Mouse (Mus musculus) intestine, embryonic 16.5 days (tissue): ENCODE measurements around the gene Zbtb4. TPM values are rescaled to one million over a fixed set of nuclear protein-coding genes. Genes with fewer than 3 reads are reported as not detected.

Source experiments
- ATAC-seq: fragments of 200-750 bp; cut with Nextera tagmentation; 2 replicates; pipeline ENCODE4 v1.8.0; 2017; ENCODE audit warnings: moderate TSS enrichment, moderate library complexity
- H3K27ac ChIP-seq: fragments of 300-500 bp; sonication (generic); 2 replicates; pipeline ENCODE4 v1.5.1; 2014; ENCODE audit warnings: mild to moderate bottlenecking, low read length
- H3K27me3 ChIP-seq: fragments of 300-500 bp; sonication (generic); replicated peaks from 2 replicates; pipeline ENCODE4 v1.6.1; 2014; ENCODE audit warnings: low read length, control low read depth, mixed read lengths; ENCODE audit not compliant: control insufficient read depth, insufficient read depth
- H3K36me3 ChIP-seq: fragments of 300-500 bp; sonication (generic); 2 replicates; pipeline ENCODE4 v1.6.1; 2014; ENCODE audit warnings: low read length, control low read depth; ENCODE audit not compliant: control insufficient read depth, insufficient read depth
- H3K4me1 ChIP-seq: fragments of 300-500 bp; sonication (generic); 2 replicates; pipeline ENCODE4 v1.6.1; 2014; ENCODE audit warnings: low read length, control low read depth, mixed read lengths; ENCODE audit not compliant: control insufficient read depth, insufficient read depth
- H3K4me2 ChIP-seq: fragments of 300-500 bp; sonication (generic); 2 replicates; pipeline ENCODE4 v1.6.1; 2014; ENCODE audit warnings: low read depth, low read length, control low read depth
- H3K4me3 ChIP-seq: fragments of 300-500 bp; sonication (generic); 2 replicates; pipeline ENCODE4 v1.5.1; 2014; ENCODE audit warnings: mild to moderate bottlenecking, low read length
- H3K9ac ChIP-seq: fragments of 300-500 bp; sonication (generic); 2 replicates; pipeline ENCODE4 v1.6.1; 2014; ENCODE audit warnings: low read depth, low read length
- H3K9me3 ChIP-seq: fragments of 300-500 bp; sonication (generic); 2 replicates; pipeline ENCODE4 v1.6.1; 2016; ENCODE audit warnings: low read length, control low read depth; ENCODE audit not compliant: control insufficient read depth
- WGBS: fragments of 180-500 bp; shearing (Covaris S2); extraction: QIAGEN DNeasy Blood & Tissue Kit; methylation state at CpG from one replicate; pipeline ENCODE4 v1.1.7; 2014; 5-methylcytosine and 5-hydroxymethylcytosine counted together
- polyA plus RNA-seq: library from polyadenylated mRNA; unstranded; fragments of >200 nt; fragmentation: Nextera tagmentation; extraction: Ambion mirVana; gene quantifications from 2 replicates; pipeline ENCODE4 v1.2.1, GENCODE M21; 2015

Zbtb4 gene
- polyA plus RNA-seq, 1 experiment from 2014 or later = 2.3 TPM

GRCm38 (mm10) chr11:69776488-69776887, 10.8 kb downstream of the Zbtb4 start:
- Histone ChIP-seq H3K4me3 (no peak overlapping the region), H3K4me2 (no peak overlapping the region), H3K9me3 (no peaks in the 10 kb centered on the region), H3K27ac (no peak overlapping the region), H3K4me1 (no peaks in the 10 kb centered on the region), H3K36me3 (0 out of 2 replicates have a peak, but pooled peaks cover 2% of the 10 kb centered on the region), H3K9ac (no peak overlapping the region), H3K27me3 (no peaks in the 10 kb centered on the region)
- 82% methylated on average over 20 of the region's 20 CpGs for WGBS
- no peak for ATAC-seq

- Histone ChIP-seq H3K27ac (no peak overlapping the region), H3K9ac (no peak overlapping the region), H3K9me3 (no peaks in the 10 kb centered on the region), H3K36me3 (0 out of 2 replicates have a peak, but pooled peaks cover 2% of the 10 kb centered on the region), H3K4me2 (no peak overlapping the region), H3K4me3 (no peak overlapping the region), H3K27me3 (no peaks in the 10 kb centered on the region), H3K4me1 (no peaks in the 10 kb centered on the region)
- no peak for ATAC-seq
- 64% methylated on average over 26 of the region's 26 CpGs for WGBS
These were observed 12.0 kb downstream of the Zbtb4 start for GRCm38 (mm10) chr11:69777504-69778257.

- Histone ChIP-seq H3K27me3 (no peaks in the 10 kb centered on the region), H3K4me3 (no peak overlapping the region), H3K36me3 (0 out of 2 replicates have a peak, but pooled peaks cover 2% of the 10 kb centered on the region), H3K27ac (no peak overlapping the region), H3K9me3 (no peaks in the 10 kb centered on the region), H3K9ac (no peak overlapping the region), H3K4me1 (no peaks in the 10 kb centered on the region), H3K4me2 (no peak overlapping the region)
- ATAC-seq = no peak
- 73% methylated on average over 23 of the region's 23 CpGs for WGBS
These were observed 12.7 kb downstream of the Zbtb4 start for GRCm38 (mm10) chr11:69778258-69778982.

GRCm38 (mm10) chr11:69778985-69779384, 13.3 kb downstream of the Zbtb4 start:
- WGBS = 44% methylated on average over 7 of the region's 7 CpGs
- H3K36me3 ChIP-seq = 0 out of 2 replicates have a peak, but pooled peaks cover 2% of the 10 kb centered on the region
- no peak overlapping the region for H3K4me2 ChIP-seq
- H3K27ac ChIP-seq = no peak overlapping the region
- H3K9me3 ChIP-seq = no peaks in the 10 kb centered on the region
- H3K4me1 ChIP-seq = no peaks in the 10 kb centered on the region
- no peak overlapping the region for H3K9ac ChIP-seq
- no peaks in the 10 kb centered on the region for H3K27me3 ChIP-seq
- no peak for ATAC-seq
- H3K4me3 ChIP-seq = no peak overlapping the region

GRCm38 (mm10) chr11:69781828-69782227, 16.1 kb downstream of the Zbtb4 start:
- Histone ChIP-seq H3K9me3 (no peaks in the 10 kb centered on the region), H3K27ac (no peak overlapping the region), H3K4me1 (no peaks in the 10 kb centered on the region), H3K4me2 (no peak overlapping the region), H3K9ac (no peak overlapping the region), H3K4me3 (no peak overlapping the region), H3K36me3 (no peaks in the 10 kb centered on the region), H3K27me3 (no peaks in the 10 kb centered on the region)
- 27% methylated on average over 4 of the region's 4 CpGs for WGBS
- ATAC-seq = no peak

GRCm38 (mm10) chr11:69784793-69785272, 19.1 kb downstream of the Zbtb4 start:
- 30% methylated on average over 15 of the region's 15 CpGs for WGBS
- Histone ChIP-seq H3K4me3 (peak overlapping the region; percentile 20), H3K9me3 (no peaks in the 10 kb centered on the region), H3K4me1 (no peaks in the 10 kb centered on the region), H3K27ac (no peak overlapping the region), H3K36me3 (no peaks in the 10 kb centered on the region), H3K4me2 (peak overlapping the region; percentile 53), H3K9ac (peak overlapping the region; percentile 9), H3K27me3 (no peaks in the 10 kb centered on the region)
- ATAC-seq = peak; percentile 89

- H3K27ac ChIP-seq = no peak overlapping the region
- H3K4me2 ChIP-seq = no peak overlapping the region
- H3K9ac ChIP-seq = no peak overlapping the region
- H3K9me3 ChIP-seq = no peaks in the 10 kb centered on the region
- H3K27me3 ChIP-seq = no peaks in the 10 kb centered on the region
- WGBS = 90% methylated on average over 5 of the region's 5 CpGs
- H3K36me3 ChIP-seq = no peaks in the 10 kb centered on the region
- H3K4me3 ChIP-seq = no peak overlapping the region
- no peak for ATAC-seq
- no peaks in the 10 kb centered on the region for H3K4me1 ChIP-seq
These were observed 21.6 kb downstream of the Zbtb4 start for GRCm38 (mm10) chr11:69787306-69787705.

GRCm38 (mm10) chr11:69789431-69789830, 23.7 kb downstream of the Zbtb4 start:
- Histone ChIP-seq H3K36me3 (no peaks in the 10 kb centered on the region), H3K4me3 (no peak overlapping the region), H3K4me2 (no peak overlapping the region), H3K9me3 (no peaks in the 10 kb centered on the region), H3K27me3 (no peaks in the 10 kb centered on the region), H3K27ac (no peak overlapping the region), H3K4me1 (no peaks in the 10 kb centered on the region), H3K9ac (no peak overlapping the region)
- ATAC-seq = no peak
- 63% methylated on average over 5 of the region's 5 CpGs for WGBS

- WGBS = 73% methylated on average over 5 of the region's 5 CpGs
- Histone ChIP-seq H3K9me3 (no peaks in the 10 kb centered on the region), H3K9ac (no peak overlapping the region), H3K4me3 (no peak overlapping the region), H3K27ac (no peak overlapping the region), H3K36me3 (no peaks in the 10 kb centered on the region), H3K4me1 (no peaks in the 10 kb centered on the region), H3K4me2 (no peak overlapping the region), H3K27me3 (no peaks in the 10 kb centered on the region)
- no peak for ATAC-seq
These were observed 25.7 kb downstream of the Zbtb4 start for GRCm38 (mm10) chr11:69791420-69791819.
